Mouse (Mus musculus): Measurements from ENCODE around the gene Lrrc57.

The Lrrc57 gene

GRCm38 (mm10) chr2:120608830-120609723 is at the start of gene Lrrc57, which contains the start of gene Haus2:
Gene Lrrc57, minus strand, starts transcription at chr2:120609520.
Gene Haus2, plus strand, starts transcription at chr2:120609383.
- peak; percentile 95 for DNase-seq (ENCODE audit: low read depth, low spot score)

- DNase-seq (ENCODE audit: low read depth, low spot score) = no peak
Observed at GRCm38 (mm10) chr2:120658486-120658885, 49.2 kb upstream of the Lrrc57 start.

- DNase-seq (ENCODE audit: low read depth, low spot score) = no peak
Observed at GRCm38 (mm10) chr2:120656711-120657110, 47.4 kb upstream of the Lrrc57 start.

GRCm38 (mm10) chr2:120655905-120656304 is 46.6 kb upstream of the Lrrc57 start:
- DNase-seq (ENCODE audit: low read depth, low spot score) = no peak

- DNase-seq (ENCODE audit: low read depth, low spot score) = no peak
Observed at GRCm38 (mm10) chr2:120654693-120655092, 45.4 kb upstream of the Lrrc57 start.

- no peak for DNase-seq (ENCODE audit: low read depth, low spot score)
Observed at GRCm38 (mm10) chr2:120652925-120653284, 43.6 kb upstream of the Lrrc57 start.

- no peak for DNase-seq (ENCODE audit: low read depth, low spot score)
Observed at GRCm38 (mm10) chr2:120652256-120652924, 43.1 kb upstream of the Lrrc57 start.

- DNase-seq (ENCODE audit: low read depth, low spot score) = no peak
Observed at GRCm38 (mm10) chr2:120646777-120647176, 37.5 kb upstream of the Lrrc57 start.

GRCm38 (mm10) chr2:120643836-120644235 is 34.5 kb upstream of the Lrrc57 start:
- DNase-seq (ENCODE audit: low read depth, low spot score) = no peak

- no peak for DNase-seq (ENCODE audit: low read depth, low spot score)
Observed at GRCm38 (mm10) chr2:120640835-120641234, 31.5 kb upstream of the Lrrc57 start.

- DNase-seq (ENCODE audit: low read depth, low spot score) = no peak
Observed at GRCm38 (mm10) chr2:120631957-120632356, 22.6 kb upstream of the Lrrc57 start.

- no peak for DNase-seq (ENCODE audit: low read depth, low spot score)
Observed at GRCm38 (mm10) chr2:120631521-120631920, 22.2 kb upstream of the Lrrc57 start.

GRCm38 (mm10) chr2:120630655-120631054 is 21.3 kb upstream of the Lrrc57 start:
- DNase-seq (ENCODE audit: low read depth, low spot score) = no peak

- no peak for DNase-seq (ENCODE audit: low read depth, low spot score)
Observed at GRCm38 (mm10) chr2:120630246-120630645, 20.9 kb upstream of the Lrrc57 start.

- peak; percentile 99 for DNase-seq (ENCODE audit: low read depth, low spot score)
Observed at GRCm38 (mm10) chr2:120628886-120629735, 19.8 kb upstream of the Lrrc57 start, which contains the start of gene Stard9. Gene Stard9, plus strand, starts transcription at chr2:120629121.

- no peak for DNase-seq (ENCODE audit: low read depth, low spot score)
Observed at GRCm38 (mm10) chr2:120628076-120628865, 19.0 kb upstream of the Lrrc57 start.

- DNase-seq (ENCODE audit: low read depth, low spot score) = peak; percentile 9
Observed at GRCm38 (mm10) chr2:120622920-120623319, 13.6 kb upstream of the Lrrc57 start.

GRCm38 (mm10) chr2:120619538-120619937 is 10.2 kb upstream of the Lrrc57 start:
- peak; percentile 11 for DNase-seq (ENCODE audit: low read depth, low spot score)

- no peak for DNase-seq (ENCODE audit: low read depth, low spot score)
Observed at GRCm38 (mm10) chr2:120616279-120617163, 7.2 kb upstream of the Lrrc57 start.
